Mouse (Mus musculus): ENCODE data around the gene Nkx2-1. TPM values are rescaled to one million over a fixed set of nuclear protein-coding genes. Genes with fewer than 3 reads are reported as not detected.

The Nkx2-1 gene
- polyA plus RNA-seq, 1 experiment from 2014 or later: not detected

DNA sequence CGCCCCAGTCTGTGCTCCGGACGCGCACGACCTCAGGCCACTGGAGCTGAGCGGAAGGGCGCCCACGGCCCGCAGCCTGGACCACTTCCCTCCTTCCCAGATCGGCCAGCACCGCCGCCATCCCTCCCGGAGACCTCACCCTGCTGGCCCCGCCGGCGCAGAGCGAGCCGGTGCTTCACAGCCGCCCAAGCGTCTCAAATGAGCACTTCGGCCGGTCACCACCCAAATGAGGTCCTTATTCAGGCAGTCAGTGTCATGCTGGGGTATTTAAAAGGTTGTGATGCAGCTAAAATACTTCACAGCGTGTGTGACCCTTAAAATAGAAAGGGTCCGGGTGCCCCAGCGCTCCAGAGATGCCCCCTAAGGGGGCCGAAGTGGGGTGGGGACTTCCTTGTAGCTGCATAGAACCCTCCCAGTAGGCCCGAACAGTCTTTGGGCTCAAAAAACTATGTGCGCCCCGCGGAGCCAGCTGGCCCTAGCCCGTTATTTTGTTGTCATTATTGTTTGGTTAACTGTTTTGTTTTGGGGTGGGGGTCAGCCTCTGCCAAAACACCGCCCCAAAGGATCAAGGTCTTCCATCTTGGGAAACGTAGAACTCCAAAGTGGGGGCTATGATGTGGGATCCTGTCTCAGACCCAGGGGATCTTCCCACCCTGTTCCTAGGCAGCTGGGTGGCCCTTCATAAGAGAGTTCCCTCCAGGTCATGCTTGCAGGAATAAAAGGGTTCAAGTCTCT is 15.4 kb downstream of the Nkx2-1 start:
- ATAC-seq (ENCODE audit: insufficient number of reproducible peaks, low FRiP score, low TSS enrichment, low read depth): no peak
- Histone ChIP-seq H3K4me3 (replicated peaks) (0 out of 2 replicates have a peak overlapping the region, but pooled peaks have one; percentile 7), H3K27ac (replicated peaks) (no peak overlapping the region), H3K4me1 (peaks cover 12% of the 10 kb centered on the region; the same call in 1 of the 2 replicates), H3K9ac (no peak overlapping the region), H3K36me3 (no peaks in the 10 kb centered on the region), H3K4me2 (replicated peaks) (no peak overlapping the region), H3K27me3 (peaks cover 89% of the 10 kb centered on the region), H3K9me3 (replicated peaks) (no peaks in the 10 kb centered on the region)
- WGBS: 1% methylated on average over 33 of the region's 33 CpGs

DNA sequence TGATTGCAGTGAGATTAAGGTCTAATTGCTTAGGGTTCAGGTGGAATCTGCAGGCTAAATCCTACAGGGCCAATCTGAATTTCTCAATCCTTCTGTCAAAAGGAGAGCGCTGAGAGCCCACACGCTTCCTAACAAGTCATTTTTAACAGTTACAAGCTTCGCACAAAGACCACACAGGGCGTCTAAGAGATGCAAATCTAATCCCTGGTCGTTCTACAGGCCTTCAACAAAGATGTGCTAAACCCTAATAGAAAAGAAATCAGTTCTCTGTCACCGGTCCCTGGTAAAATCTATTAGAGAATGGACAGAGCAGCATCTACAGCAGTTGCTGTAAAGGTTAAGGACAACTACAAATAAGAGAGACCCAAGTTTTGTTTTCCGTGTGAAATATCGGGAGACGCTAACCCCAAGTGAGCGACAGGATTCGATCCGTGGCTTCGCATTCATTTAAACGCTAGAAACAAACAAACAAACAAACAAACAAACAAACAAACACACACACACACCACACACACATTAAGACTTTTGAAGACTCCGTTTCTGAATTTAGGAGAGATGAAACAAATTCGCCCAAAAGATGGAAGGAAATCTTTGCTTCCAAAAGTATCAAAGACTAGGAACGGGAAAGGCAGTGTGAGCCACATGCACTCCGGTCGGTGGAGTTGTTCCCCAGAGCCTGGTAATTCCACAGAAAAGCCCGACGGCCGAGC is 16.2 kb downstream of the Nkx2-1 start:
- Histone ChIP-seq H3K4me3 (replicated peaks) (0 out of 2 replicates have a peak overlapping the region, but pooled peaks have one; percentile 7), H3K27me3 (peaks cover 82% of the 10 kb centered on the region), H3K27ac (replicated peaks) (no peak overlapping the region), H3K4me1 (peaks cover 12% of the 10 kb centered on the region; the same call in 1 of the 2 replicates), H3K4me2 (replicated peaks) (no peak overlapping the region), H3K9ac (no peak overlapping the region), H3K36me3 (no peaks in the 10 kb centered on the region), H3K9me3 (replicated peaks) (no peaks in the 10 kb centered on the region)
- no peak for ATAC-seq (ENCODE audit: insufficient number of reproducible peaks, low FRiP score, low TSS enrichment, low read depth)
- under 1% methylated on average over 22 of the region's 22 CpGs for WGBS

GRCm38 (mm10) chr12:56519738-56520191 is 16.9 kb downstream of the Nkx2-1 start:
- H3K27me3 ChIP-seq: peaks cover 83% of the 10 kb centered on the region
- no peak overlapping the region for H3K27ac ChIP-seq (replicated peaks)
- no peak overlapping the region for H3K4me2 ChIP-seq (replicated peaks)
- 2% methylated on average over 30 of the region's 30 CpGs for WGBS
- no peak overlapping the region for H3K9ac ChIP-seq
- no peaks in the 10 kb centered on the region for H3K36me3 ChIP-seq
- H3K4me1 ChIP-seq: peaks cover 12% of the 10 kb centered on the region; the same call in 1 of the 2 replicates
- no peaks in the 10 kb centered on the region for H3K9me3 ChIP-seq (replicated peaks)
- no peak for ATAC-seq (ENCODE audit: insufficient number of reproducible peaks, low FRiP score, low TSS enrichment, low read depth)
- no peak overlapping the region for H3K4me3 ChIP-seq (replicated peaks)

DNA sequence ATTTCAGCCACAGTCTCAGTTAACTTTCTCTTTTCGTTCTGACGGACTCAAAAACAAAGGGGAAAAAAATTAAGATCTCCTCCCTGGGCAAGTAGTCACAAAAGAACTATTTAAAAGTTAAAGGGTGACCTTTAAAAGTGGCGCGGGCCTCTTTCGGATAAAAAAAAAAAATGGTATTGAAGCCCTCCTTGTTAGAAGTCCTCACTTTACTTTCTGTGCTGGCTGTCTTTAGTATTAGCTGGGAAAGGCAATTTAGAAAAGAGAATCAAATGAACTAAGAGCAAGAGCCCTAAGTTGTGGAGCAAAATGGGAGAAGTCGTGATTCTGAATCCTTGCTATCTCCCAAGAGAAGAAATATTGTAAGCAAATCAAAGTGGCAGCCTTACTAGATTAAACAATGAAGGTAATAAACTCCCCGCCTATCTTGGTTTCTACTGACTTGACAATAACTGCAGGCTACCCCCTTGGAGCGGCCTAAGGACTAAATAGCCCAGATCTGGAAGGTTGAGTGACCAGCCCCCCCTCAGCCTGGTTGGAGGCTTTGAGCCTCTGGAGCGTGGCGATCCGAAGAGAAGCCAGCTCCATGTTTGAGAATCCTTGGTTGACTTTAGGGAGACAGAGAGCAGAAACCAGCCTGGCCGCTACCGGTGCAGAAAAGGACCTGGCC is 17.5 kb downstream of the Nkx2-1 start:
- H3K4me3 ChIP-seq (replicated peaks): no peak overlapping the region
- no peak overlapping the region for H3K9ac ChIP-seq
- no peak overlapping the region for H3K27ac ChIP-seq (replicated peaks)
- WGBS: 19% methylated on average over 13 of the region's 13 CpGs
- H3K36me3 ChIP-seq: no peaks in the 10 kb centered on the region
- peaks cover 80% of the 10 kb centered on the region for H3K27me3 ChIP-seq
- H3K4me1 ChIP-seq: peaks cover 12% of the 10 kb centered on the region; the same call in 1 of the 2 replicates
- no peaks in the 10 kb centered on the region for H3K9me3 ChIP-seq (replicated peaks)
- no peak overlapping the region for H3K4me2 ChIP-seq (replicated peaks)
- ATAC-seq (ENCODE audit: insufficient number of reproducible peaks, low FRiP score, low TSS enrichment, low read depth): no peak

GRCm38 (mm10) chr12:56518221-56518620 is 18.5 kb downstream of the Nkx2-1 start:
- Histone ChIP-seq H3K4me2 (replicated peaks) (no peak overlapping the region), H3K4me3 (replicated peaks) (no peak overlapping the region), H3K9me3 (replicated peaks) (no peaks in the 10 kb centered on the region), H3K27ac (replicated peaks) (no peak overlapping the region), H3K27me3 (peaks cover 77% of the 10 kb centered on the region), H3K9ac (no peak overlapping the region), H3K4me1 (peaks cover 12% of the 10 kb centered on the region; the same call in 1 of the 2 replicates), H3K36me3 (no peaks in the 10 kb centered on the region)
- no peak for ATAC-seq (ENCODE audit: insufficient number of reproducible peaks, low FRiP score, low TSS enrichment, low read depth)
- WGBS: 43% methylated on average over 5 of the region's 5 CpGs

GRCm38 (mm10) chr12:56514831-56515230 is 21.9 kb downstream of the Nkx2-1 start:
- WGBS: 80% methylated on average over 5 of the region's 5 CpGs
- H3K9ac ChIP-seq: no peak overlapping the region
- H3K9me3 ChIP-seq (replicated peaks): no peaks in the 10 kb centered on the region
- H3K4me1 ChIP-seq: 0 out of 2 replicates have a peak, but pooled peaks cover 5% of the 10 kb centered on the region
- no peak overlapping the region for H3K4me2 ChIP-seq (replicated peaks)
- no peak overlapping the region for H3K4me3 ChIP-seq (replicated peaks)
- no peaks in the 10 kb centered on the region for H3K36me3 ChIP-seq
- no peak for ATAC-seq (ENCODE audit: insufficient number of reproducible peaks, low FRiP score, low TSS enrichment, low read depth)
- H3K27ac ChIP-seq (replicated peaks): no peak overlapping the region
- H3K27me3 ChIP-seq: peaks cover 61% of the 10 kb centered on the region

DNA sequence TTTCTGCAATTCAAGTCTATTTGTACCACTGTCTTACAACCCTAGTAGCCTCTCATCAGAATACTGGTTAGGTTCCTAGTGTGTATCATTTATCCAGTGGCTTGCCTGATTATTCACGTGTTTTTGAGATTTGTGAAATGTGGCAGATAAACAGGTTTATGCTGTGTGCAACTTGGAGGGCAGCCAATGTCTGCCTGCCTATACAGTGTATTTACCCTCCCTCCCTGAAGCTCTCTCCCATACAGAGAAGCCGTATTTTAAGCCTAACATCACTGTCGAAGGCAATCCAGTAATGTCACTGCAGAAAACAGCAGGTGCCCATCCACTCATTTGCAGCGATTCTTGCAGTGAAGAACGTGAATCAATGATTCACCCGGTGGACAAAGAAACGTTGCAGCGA is 28.3 kb downstream of the Nkx2-1 start:
- no peak overlapping the region for H3K9ac ChIP-seq
- peaks cover 33% of the 10 kb centered on the region for H3K27me3 ChIP-seq
- 49% methylated on average over 8 of the region's 8 CpGs for WGBS
- H3K4me3 ChIP-seq (replicated peaks): no peak overlapping the region
- no peak for ATAC-seq (ENCODE audit: insufficient number of reproducible peaks, low FRiP score, low TSS enrichment, low read depth)
- H3K27ac ChIP-seq (replicated peaks): no peak overlapping the region
- no peaks in the 10 kb centered on the region for H3K4me1 ChIP-seq
- no peaks in the 10 kb centered on the region for H3K36me3 ChIP-seq
- H3K4me2 ChIP-seq (replicated peaks): no peak overlapping the region
- no peaks in the 10 kb centered on the region for H3K9me3 ChIP-seq (replicated peaks)

DNA sequence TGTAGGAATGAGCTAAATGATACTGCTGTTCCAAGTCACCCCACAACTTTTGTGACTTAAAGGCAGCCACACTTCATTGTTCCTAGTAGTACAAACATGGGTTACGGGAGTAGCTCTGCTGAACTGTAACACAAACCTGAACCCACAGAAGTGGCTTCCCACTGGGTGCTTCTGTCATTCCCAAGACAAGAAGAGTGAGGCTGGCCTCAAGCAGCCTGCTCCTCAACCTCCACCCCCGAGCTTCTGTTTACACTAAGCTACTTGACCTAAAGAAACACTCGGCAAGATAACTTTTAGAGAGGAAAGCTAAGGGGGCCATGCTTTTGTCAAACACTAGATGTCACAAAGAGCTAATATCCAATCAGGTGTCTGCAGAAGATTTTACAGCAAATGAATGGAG is 49.7 kb downstream of the Nkx2-1 start:
- H3K4me2 ChIP-seq (replicated peaks): no peak overlapping the region
- H3K9me3 ChIP-seq (replicated peaks): no peaks in the 10 kb centered on the region
- H3K36me3 ChIP-seq: no peaks in the 10 kb centered on the region
- no peak for ATAC-seq (ENCODE audit: insufficient number of reproducible peaks, low FRiP score, low TSS enrichment, low read depth)
- H3K9ac ChIP-seq: no peak overlapping the region
- no peak overlapping the region for H3K27ac ChIP-seq (replicated peaks)
- H3K4me1 ChIP-seq: no peaks in the 10 kb centered on the region
- H3K27me3 ChIP-seq: no peaks in the 10 kb centered on the region
- WGBS: 50% methylated on average over 3 of the region's 3 CpGs
- H3K4me3 ChIP-seq (replicated peaks): no peak overlapping the region

- Histone ChIP-seq H3K4me1 (no peaks in the 10 kb centered on the region), H3K4me3 (replicated peaks) (no peak overlapping the region), H3K9me3 (replicated peaks) (no peaks in the 10 kb centered on the region), H3K36me3 (no peaks in the 10 kb centered on the region), H3K9ac (no peak overlapping the region), H3K4me2 (replicated peaks) (no peak overlapping the region), H3K27ac (replicated peaks) (no peak overlapping the region), H3K27me3 (no peaks in the 10 kb centered on the region)
- no peak for ATAC-seq (ENCODE audit: insufficient number of reproducible peaks, low FRiP score, low TSS enrichment, low read depth)
- 78% methylated on average over 10 of the region's 10 CpGs for whole genome bisulfite sequencing
Measured at GRCm38 (mm10) chr12:56482606-56483005, 54.1 kb downstream of the Nkx2-1 start.

Measured in embryonic facial prominence, embryonic 15.5 days (tissue).